21 mouse cellular contexts compared by ENCODE assay signal in genomic region chr1:34822746-34823145, GRCm38 (mm10).
"Had no signal": no experiment of that assay in that cellular context is flagged by ENCODE, and none has a peak within 500 bp of the region (broad histone marks: within the 10 kb centered on the region; RNA-seq: fewer than 3 reads in every experiment).

No protein-coding gene starts in this region.

- DNase-seq: gastrocnemius, postnatal 14 days; gastrocnemius, postnatal 36 days; heart, postnatal 14 days; heart, postnatal 36 days; kidney, adult 11 months; kidney, postnatal 14 days; layer of hippocampus, adult 9-11 months; left cerebral cortex, postnatal 4 days had no signal

- H3K4me2 ChIP-seq: heart, embryonic 13.5 days; heart, embryonic 15.5 days; hindbrain, embryonic 13.5 days; hindbrain, embryonic 15.5 days; kidney, embryonic 15.5 days; limb, embryonic 13.5 days; limb, embryonic 15.5 days; liver, embryonic 12.5 days had no signal

- H3K9me3 ChIP-seq: heart, embryonic 10.5 days; heart, embryonic 13.5 days; heart, embryonic 15.5 days; hindbrain, embryonic 13.5 days; hindbrain, embryonic 15.5 days; kidney, embryonic 15.5 days; limb, embryonic 13.5 days; limb, embryonic 15.5 days; liver, embryonic 12.5 days had no signal

- ATAC-seq: hindbrain, postnatal 0 days; intestine, embryonic 16.5 days; liver, embryonic 12.5 days had no signal

- H3K27me3 ChIP-seq: heart, embryonic 13.5 days; heart, embryonic 15.5 days; hindbrain, embryonic 13.5 days; hindbrain, embryonic 15.5 days; kidney, embryonic 15.5 days; limb, embryonic 13.5 days; limb, embryonic 15.5 days; liver, embryonic 12.5 days had no signal

- H3K27ac ChIP-seq: heart, embryonic 10.5 days; heart, embryonic 13.5 days; heart, embryonic 15.5 days; hindbrain, embryonic 13.5 days; hindbrain, embryonic 15.5 days; hindbrain, postnatal 0 days; kidney, embryonic 15.5 days; kidney, postnatal 0 days; limb, embryonic 13.5 days; limb, embryonic 15.5 days; liver, embryonic 12.5 days; liver, embryonic 14.5 days had no signal

- H3K9ac ChIP-seq: heart, embryonic 13.5 days; heart, embryonic 15.5 days; hindbrain, embryonic 13.5 days; hindbrain, embryonic 15.5 days; kidney, embryonic 15.5 days; limb, embryonic 13.5 days; limb, embryonic 15.5 days; liver, embryonic 12.5 days; liver, embryonic 14.5 days had no signal

- H3K4me1 ChIP-seq: kidney, embryonic 15.5 days; limb, embryonic 13.5 days; limb, embryonic 15.5 days; liver, embryonic 12.5 days had no signal

- H3K4me3 ChIP-seq: heart, embryonic 10.5 days; heart, embryonic 13.5 days; heart, embryonic 15.5 days; hindbrain, embryonic 13.5 days; hindbrain, embryonic 15.5 days; kidney, embryonic 15.5 days; limb, embryonic 13.5 days; limb, embryonic 15.5 days; liver, embryonic 12.5 days had no signal
